Mouse (Mus musculus) lung, embryonic 14.5 days (tissue): Measurements from ENCODE around the gene Gm28269. TPM values are rescaled to one million over a fixed set of nuclear protein-coding genes. Genes with fewer than 3 reads are reported as not detected.

ENCODE experiments used
- ATAC-seq: fragments of 200-750 bp; cut with Nextera tagmentation; 2 replicates; pipeline ENCODE4 v1.8.0; 2017; ENCODE audit warnings: mild to moderate bottlenecking, moderate TSS enrichment, moderate library complexity; ENCODE audit not compliant: insufficient read depth
- DNase-seq: peaks from one replicate; pipeline ENCODE4 v3.0.0-alpha.2; 2015
- H3K27ac ChIP-seq: fragments of 300-500 bp; sonication (generic); 2 replicates; pipeline ENCODE4 v1.5.1; 2014; ENCODE audit warnings: low read depth, mild to moderate bottlenecking, moderate library complexity
- H3K27me3 ChIP-seq: fragments of 300-500 bp; sonication (generic); 2 replicates; pipeline ENCODE4 v1.6.1; 2014; ENCODE audit warnings: low read length, control low read depth; ENCODE audit not compliant: insufficient read depth
- H3K36me3 ChIP-seq: fragments of 300-500 bp; sonication (generic); 2 replicates; pipeline ENCODE4 v1.6.1; 2014; ENCODE audit warnings: control low read depth; ENCODE audit not compliant: insufficient read depth
- H3K4me1 ChIP-seq: fragments of 300-500 bp; sonication (generic); 2 replicates; pipeline ENCODE4 v1.6.1; 2014; ENCODE audit warnings: antibody characterized with exemption, control low read depth; ENCODE audit not compliant: insufficient read depth
- H3K4me2 ChIP-seq: fragments of 300-500 bp; sonication (generic); 2 replicates; pipeline ENCODE4 v1.6.1; 2014; ENCODE audit warnings: mild to moderate bottlenecking
- H3K4me3 ChIP-seq: fragments of 300-500 bp; sonication (generic); 2 replicates; pipeline ENCODE4 v1.5.1; 2014; ENCODE audit warnings: low read depth, low read length
- H3K9ac ChIP-seq: fragments of 300-500 bp; sonication (generic); 2 replicates; pipeline ENCODE4 v1.6.1; 2014
- H3K9me3 ChIP-seq: fragments of 300-500 bp; sonication (generic); 2 replicates; pipeline ENCODE4 v1.6.1; 2016; ENCODE audit warnings: low read depth, low read length, control low read depth
- CTCF ChIP-seq: IDR thresholded peaks from 2 replicates; pipeline ENCODE4 v1.5.1; 2016; ENCODE audit warnings: antibody characterized with exemption, low read depth
- WGBS: fragments of 180-500 bp; shearing (Covaris S2); extraction: QIAGEN DNeasy Blood & Tissue Kit; methylation state at CpG from one replicate; pipeline ENCODE4 v1.1.7; 2014; 5-methylcytosine and 5-hydroxymethylcytosine counted together
- polyA plus RNA-seq: library from polyadenylated mRNA; unstranded; fragments of >200 nt; fragmentation: Nextera tagmentation; extraction: Ambion mirVana; gene quantifications from 2 replicates; pipeline ENCODE4 v1.2.1, GENCODE M21; 2014

The Gm28269 gene
- polyA plus RNA-seq: not detected in 2 replicates

- H3K27ac ChIP-seq: no peak within 1 kb of the TSS
- TF ChIP-seq CTCF: no peak
- H3K9me3 ChIP-seq: no peaks in the 10 kb centered on the region
- ATAC-seq (no peak), DNase-seq (no peak)
- no peak within 1 kb of the TSS for H3K4me2 ChIP-seq
- no peaks in the 10 kb centered on the region for H3K4me1 ChIP-seq
- H3K36me3 ChIP-seq: no peaks in the 10 kb centered on the region
- H3K4me3 ChIP-seq: no peak within 1 kb of the TSS
- H3K27me3 ChIP-seq: no peaks in the 10 kb centered on the region
- H3K9ac ChIP-seq: no peak within 1 kb of the TSS
Observed at GRCm38 (mm10) chrX:21744997-21745396, at the start of gene Gm28269. Gene Gm28269 (minus strand): TSS chrX:21745097.

- no peak for DNase-seq
- Histone ChIP-seq H3K9ac (no peak overlapping the region), H3K4me3 (no peak overlapping the region), H3K9me3 (no peaks in the 10 kb centered on the region), H3K4me1 (no peaks in the 10 kb centered on the region), H3K36me3 (no peaks in the 10 kb centered on the region), H3K27me3 (no peaks in the 10 kb centered on the region), H3K27ac (no peak overlapping the region), H3K4me2 (no peak overlapping the region)
- no peak for ATAC-seq
- no peak for TF ChIP-seq CTCF
- WGBS: 92% methylated on average over 2 of the region's 2 CpGs
Observed at GRCm38 (mm10) chrX:21716885-21717284, 28.0 kb downstream of the Gm28269 start.

GRCm38 (mm10) chrX:21715293-21715692, 29.6 kb downstream of the Gm28269 start:
- no peak for DNase-seq
- H3K4me3 ChIP-seq: no peak overlapping the region
- no peaks in the 10 kb centered on the region for H3K36me3 ChIP-seq
- WGBS: 46% methylated on average over 5 of the region's 5 CpGs
- H3K27ac ChIP-seq: peak overlapping the region; percentile 36; the same call in 1 of the 2 replicates
- no peaks in the 10 kb centered on the region for H3K27me3 ChIP-seq
- no peaks in the 10 kb centered on the region for H3K4me1 ChIP-seq
- H3K9ac ChIP-seq: no peak overlapping the region
- TF ChIP-seq CTCF: no peak
- no peaks in the 10 kb centered on the region for H3K9me3 ChIP-seq
- H3K4me2 ChIP-seq: no peak overlapping the region
- peak; percentile 65; the same call in 1 of the 2 replicates for ATAC-seq

GRCm38 (mm10) chrX:21714829-21715228, 30.1 kb downstream of the Gm28269 start, which contains the start of gene Slc6a14:
Gene Slc6a14 (plus strand): TSS chrX:21714896.
- TF ChIP-seq CTCF: no peak
- no peak within 1 kb of the TSS for H3K9ac ChIP-seq
- H3K4me3 ChIP-seq: no peak within 1 kb of the TSS
- no peaks in the 10 kb centered on the region for H3K27me3 ChIP-seq
- H3K9me3 ChIP-seq: no peaks in the 10 kb centered on the region
- ATAC-seq: peak; percentile 38; the same call in 1 of the 2 replicates
- peak within 1 kb of the TSS; percentile 36; the same call in 1 of the 2 replicates for H3K27ac ChIP-seq
- no peaks in the 10 kb centered on the region for H3K4me1 ChIP-seq
- H3K4me2 ChIP-seq: no peak within 1 kb of the TSS
- 62% methylated on average over 7 of the region's 7 CpGs for WGBS
- H3K36me3 ChIP-seq: no peaks in the 10 kb centered on the region
- DNase-seq: no peak

- no peaks in the 10 kb centered on the region for H3K9me3 ChIP-seq
- no peak overlapping the region for H3K4me2 ChIP-seq
- H3K27me3 ChIP-seq: no peaks in the 10 kb centered on the region
- DNase-seq: no peak
- H3K4me3 ChIP-seq: no peak overlapping the region
- no peaks in the 10 kb centered on the region for H3K4me1 ChIP-seq
- no peak for ATAC-seq
- no peaks in the 10 kb centered on the region for H3K36me3 ChIP-seq
- H3K27ac ChIP-seq: no peak overlapping the region
- no peak for TF ChIP-seq CTCF
- 90% methylated on average over 1 of the region's 1 CpGs for WGBS
- no peak overlapping the region for H3K9ac ChIP-seq
Observed at GRCm38 (mm10) chrX:21704470-21704869, 40.4 kb downstream of the Gm28269 start.

- no peak for DNase-seq
- Histone ChIP-seq H3K27me3 (no peaks in the 10 kb centered on the region), H3K27ac (no peak overlapping the region), H3K4me3 (no peak overlapping the region), H3K36me3 (no peaks in the 10 kb centered on the region), H3K9me3 (no peaks in the 10 kb centered on the region), H3K4me1 (no peaks in the 10 kb centered on the region), H3K9ac (no peak overlapping the region), H3K4me2 (no peak overlapping the region)
- WGBS: 70% methylated on average over 4 of the region's 4 CpGs
- no peak for TF ChIP-seq CTCF
- ATAC-seq: no peak
Observed at GRCm38 (mm10) chrX:21701646-21702045, 43.3 kb downstream of the Gm28269 start.

- H3K4me1 ChIP-seq: no peaks in the 10 kb centered on the region
- H3K9ac ChIP-seq: no peak overlapping the region
- ATAC-seq (no peak), DNase-seq (peak; percentile 30)
- no peak for TF ChIP-seq CTCF
- H3K36me3 ChIP-seq: no peaks in the 10 kb centered on the region
- WGBS: 66% methylated on average over 3 of the region's 3 CpGs
- no peaks in the 10 kb centered on the region for H3K27me3 ChIP-seq
- H3K27ac ChIP-seq: no peak overlapping the region
- no peaks in the 10 kb centered on the region for H3K9me3 ChIP-seq
- H3K4me2 ChIP-seq: no peak overlapping the region
- no peak overlapping the region for H3K4me3 ChIP-seq
Observed at GRCm38 (mm10) chrX:21695687-21696086, 49.2 kb downstream of the Gm28269 start.

GRCm38 (mm10) chrX:21695220-21695619, 49.7 kb downstream of the Gm28269 start:
- no peaks in the 10 kb centered on the region for H3K4me1 ChIP-seq
- DNase-seq (peak; percentile 13), ATAC-seq (no peak)
- H3K27ac ChIP-seq: no peak overlapping the region
- H3K9ac ChIP-seq: no peak overlapping the region
- no peak overlapping the region for H3K4me3 ChIP-seq
- 37% methylated on average over 6 of the region's 6 CpGs for WGBS
- no peak for TF ChIP-seq CTCF
- no peaks in the 10 kb centered on the region for H3K36me3 ChIP-seq
- H3K4me2 ChIP-seq: no peak overlapping the region
- no peaks in the 10 kb centered on the region for H3K9me3 ChIP-seq
- H3K27me3 ChIP-seq: no peaks in the 10 kb centered on the region

Other genes with a start within 250 kb of the Gm28269 start
- 3.1 and 4.3 TPM in 2 replicates for gene Slc6a14, start 30.2 kb downstream of the Gm28269 start, polyA plus RNA-seq